ENCODE assay signal across 17 mouse cellular contexts in genomic region chr12:85729945-85730290, GRCm38 (mm10). TPM values are rescaled to one million over a fixed set of nuclear protein-coding genes. Genes with fewer than 3 reads are reported as not detected.
DNase-seq lines count a peak whose midpoint lies in the region; ATAC-seq lines count a peak whose summit lies in the region.
"Had no signal": no experiment of that assay in that cellular context is flagged by ENCODE, and none has a peak within 500 bp of the region (broad histone marks: within the 10 kb centered on the region; RNA-seq: fewer than 3 reads in every experiment).

No protein-coding gene starts in this region.

- WGBS in kidney, embryonic 16.5 days: 57% methylated on average over 6 of the region's 6 CpGs

- H3K4me1 ChIP-seq in kidney, embryonic 16.5 days (ENCODE audit: insufficient read depth, low read length): no peaks in the 10 kb centered on the region
- H3K4me1 ChIP-seq: embryonic facial prominence, embryonic 12.5 days; hindbrain, embryonic 13.5 days had no signal

- DNase-seq in kidney, postnatal 4 days: no peak
- peak; percentile 32 for DNase-seq in CD4-positive helper T cell, adult 2 months (ENCODE audit: low read depth, low spot score)
- peak; percentile 12 for DNase-seq in adipocyte (ENCODE audit: low spot score)
- DNase-seq in adrenal gland, postnatal 36 days: peak; percentile 88 to 93
- DNase-seq in embryo, embryonic 10.5 days (ENCODE audit: low spot score): no peak
- no peak for DNase-seq in natural killer cell, adult 2 months (ENCODE audit: low spot score in 2 of 2)

- no peaks in the 10 kb centered on the region; the same call in 1 of the 2 replicates for H3K27me3 ChIP-seq in kidney, embryonic 16.5 days (ENCODE audit: insufficient read depth, low read length)
- H3K27me3 ChIP-seq: embryonic facial prominence, embryonic 12.5 days; hindbrain, embryonic 13.5 days; limb, embryonic 15.5 days had no signal

- no peaks in the 10 kb centered on the region for H3K36me3 ChIP-seq in kidney, embryonic 16.5 days (ENCODE audit: insufficient read depth, low read length)
- H3K36me3 ChIP-seq: embryonic facial prominence, embryonic 12.5 days; G1E; hindbrain, embryonic 13.5 days; limb, embryonic 15.5 days had no signal

- no peak overlapping the region for H3K27ac ChIP-seq in kidney, embryonic 16.5 days (ENCODE audit: low read length)
- H3K27ac ChIP-seq: embryonic facial prominence, embryonic 12.5 days; gastrocnemius, adult 2 months; heart, adult 2 months; hindbrain, embryonic 13.5 days; limb, embryonic 15.5 days had no signal

- no peak overlapping the region for H3K9ac ChIP-seq in kidney, embryonic 16.5 days (replicated peaks; ENCODE audit: low read length)
- H3K9ac ChIP-seq: embryonic facial prominence, embryonic 12.5 days; forebrain, postnatal 0 days; hindbrain, embryonic 13.5 days; limb, embryonic 15.5 days; liver, postnatal 0 days had no signal

- no peaks in the 10 kb centered on the region for H3K9me3 ChIP-seq in kidney, embryonic 16.5 days (ENCODE audit: low read length)
- H3K9me3 ChIP-seq: embryonic facial prominence, embryonic 12.5 days; G1E; hindbrain, embryonic 13.5 days; limb, embryonic 15.5 days had no signal

- no peak overlapping the region for H3K4me2 ChIP-seq in kidney, embryonic 16.5 days (replicated peaks; ENCODE audit: low read depth, low read length)
- H3K4me2 ChIP-seq: embryonic facial prominence, embryonic 12.5 days; hindbrain, embryonic 13.5 days; limb, embryonic 15.5 days; midbrain, embryonic 11.5 days had no signal

- ATAC-seq in kidney, embryonic 16.5 days (ENCODE audit: low FRiP score, low TSS enrichment): 0 out of 2 replicates have a peak, but pooled peaks have one; percentile 12
- ATAC-seq: forebrain, postnatal 0 days had no signal

- no peak overlapping the region for H3K4me3 ChIP-seq in kidney, embryonic 16.5 days (ENCODE audit: low read length)
- H3K4me3 ChIP-seq: embryonic facial prominence, embryonic 12.5 days; gastrocnemius, adult 2 months; heart, adult 2 months; hindbrain, embryonic 13.5 days; limb, embryonic 15.5 days had no signal

RNA-seq across cellular contexts. Expression of gene Flvcr2, which starts 16.4 kb away (rescaled TPM):
- 6.2 and 7.1 TPM in 2 replicates for polyA plus RNA-seq in kidney, embryonic 16.5 days (2015; fragmentation: Nextera tagmentation; extraction: Ambion mirVana)
- total RNA-seq in adrenal gland, postnatal 36 days (2021): 1 to 10 TPM; 3.8 to 8.2 TPM
- total RNA-seq: monocyte, adult 5-6 weeks had no signal
- polyA plus RNA-seq: G1E had no signal

RNA-seq across cellular contexts. Expression of gene Batf, which starts 43.4 kb away (rescaled TPM):
- polyA plus RNA-seq in kidney, embryonic 16.5 days (2015; fragmentation: Nextera tagmentation; extraction: Ambion mirVana): 3.9 TPM in 2 replicates
- total RNA-seq in adrenal gland, postnatal 36 days (2021): under 1 TPM; 0.59 to 0.86 TPM
- total RNA-seq: forebrain, postnatal 0 days; G1E had no signal
- polyA plus RNA-seq: G1E had no signal

Comparison
In these comparisons a context has a peak if more than half of its experiments do, and no peak if none do; other contexts are left out.
1. DNase-seq: peak in CD4-positive helper T cell, adult 2 months (single experiment), adipocyte (single experiment) and adrenal gland, postnatal 36 days (2 of 2); none in kidney, postnatal 4 days (0 of 2), embryo, embryonic 10.5 days (single experiment) and natural killer cell, adult 2 months (0 of 2).